Mouse (Mus musculus): ENCODE results near the gene Arf6.

The Arf6 gene

DNA sequence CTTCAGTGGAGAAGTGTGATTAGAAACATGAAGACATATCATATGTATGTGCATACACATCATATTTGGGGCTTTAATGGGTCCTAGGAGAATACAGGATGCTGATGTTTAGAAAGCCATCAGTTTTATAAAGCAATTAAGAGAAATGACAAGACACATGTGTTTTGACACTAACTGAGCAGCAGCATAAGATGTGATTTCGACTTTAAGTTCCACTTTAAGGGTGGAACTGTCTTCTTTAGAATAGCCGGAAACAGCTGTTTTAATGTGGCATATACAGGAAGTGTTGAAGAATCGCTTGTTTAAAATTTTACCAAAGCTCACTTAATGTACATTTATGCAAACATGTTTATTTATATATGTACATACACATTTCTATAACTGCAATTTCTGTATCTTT lies 41.4 kb downstream of the Arf6 start:
- DNase-seq (ENCODE audit: low read depth, low spot score): no peak

DNA sequence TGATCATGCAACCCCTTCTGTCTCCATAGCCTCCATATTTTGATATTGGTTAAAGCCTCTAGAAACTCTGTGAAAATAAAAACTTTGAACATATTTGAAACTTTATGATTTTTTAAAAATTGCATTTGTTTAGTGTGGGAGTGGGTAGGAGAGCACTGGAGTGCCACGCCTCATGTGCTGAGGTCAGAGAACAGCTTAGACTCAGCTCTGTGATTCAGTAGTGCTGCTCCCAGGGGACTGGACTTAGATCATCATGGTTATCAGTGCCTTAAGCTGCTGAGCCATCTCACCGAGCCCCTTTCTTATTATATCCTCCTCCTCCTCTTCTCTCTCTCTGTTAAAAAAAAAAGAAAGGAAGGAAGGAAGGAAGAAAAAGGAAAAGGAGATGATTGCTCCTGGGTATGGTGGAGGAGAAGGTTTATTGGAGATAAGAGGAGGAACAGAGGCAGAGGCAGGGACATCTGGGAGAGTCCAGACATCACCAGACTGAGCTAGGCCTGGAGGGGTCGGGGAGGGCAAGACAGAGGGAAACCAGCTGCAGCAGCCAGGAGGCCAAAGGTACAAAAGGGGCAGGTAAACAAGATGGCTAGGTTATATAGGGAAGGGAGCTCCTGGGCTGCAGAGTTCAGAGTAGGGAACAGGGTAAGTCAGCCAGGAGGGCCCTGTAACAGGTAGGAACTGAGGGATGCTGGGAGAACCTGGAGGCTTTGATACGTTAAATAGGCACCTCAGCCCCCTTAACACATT lies 43.0 kb downstream of the Arf6 start:
- DNase-seq (ENCODE audit: low read depth, low spot score): no peak

DNA sequence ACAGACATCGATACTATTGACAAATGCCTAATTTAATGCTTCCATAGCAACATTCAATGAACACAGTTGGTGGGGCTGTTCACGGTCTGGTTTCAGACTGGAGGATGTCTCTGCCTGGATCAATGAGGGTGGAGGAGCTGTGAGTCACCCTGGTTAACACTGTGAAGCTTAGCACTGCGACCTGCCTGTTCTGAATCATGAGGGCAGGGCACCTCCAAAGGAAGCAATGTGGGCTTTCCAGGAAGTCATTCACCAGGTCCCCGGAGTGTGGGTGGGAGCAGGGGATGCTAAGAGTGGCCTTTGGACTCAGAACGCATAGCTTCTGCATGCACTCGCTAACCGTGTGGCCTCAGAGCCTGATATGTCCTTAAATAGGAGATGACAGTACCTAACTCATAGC lies 44.8 kb downstream of the Arf6 start:
- no peak for DNase-seq (ENCODE audit: low read depth, low spot score)

DNA sequence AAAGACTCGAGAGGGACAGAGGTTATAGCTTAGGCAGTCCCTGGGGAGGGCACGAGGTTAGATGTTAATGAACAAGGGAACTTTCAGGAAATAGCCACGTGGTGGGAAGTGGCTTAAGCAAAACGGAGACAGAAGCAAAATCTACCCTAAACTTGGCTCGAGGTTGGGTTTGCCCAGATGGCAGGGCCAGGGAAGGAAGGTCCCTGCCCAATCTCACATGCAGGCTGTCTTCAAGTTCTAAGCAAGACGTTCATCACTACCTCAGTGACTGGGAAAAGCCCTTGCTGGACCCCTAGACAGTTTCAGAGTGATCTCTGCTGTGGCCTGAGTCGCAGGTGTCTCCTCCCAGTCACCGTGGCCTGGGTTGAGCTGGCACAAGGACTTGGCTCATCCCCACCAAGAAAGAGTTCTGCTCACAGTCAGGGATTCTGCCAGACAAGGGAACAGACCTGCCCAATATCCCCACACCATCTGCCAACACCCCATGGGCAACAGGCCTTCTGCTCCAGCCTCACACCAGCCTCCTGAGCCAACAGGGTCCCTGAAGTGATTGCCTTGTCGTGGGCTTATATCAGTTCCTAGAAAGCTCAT lies 45.8 kb downstream of the Arf6 start:
- no peak for DNase-seq (ENCODE audit: low read depth, low spot score)

DNA sequence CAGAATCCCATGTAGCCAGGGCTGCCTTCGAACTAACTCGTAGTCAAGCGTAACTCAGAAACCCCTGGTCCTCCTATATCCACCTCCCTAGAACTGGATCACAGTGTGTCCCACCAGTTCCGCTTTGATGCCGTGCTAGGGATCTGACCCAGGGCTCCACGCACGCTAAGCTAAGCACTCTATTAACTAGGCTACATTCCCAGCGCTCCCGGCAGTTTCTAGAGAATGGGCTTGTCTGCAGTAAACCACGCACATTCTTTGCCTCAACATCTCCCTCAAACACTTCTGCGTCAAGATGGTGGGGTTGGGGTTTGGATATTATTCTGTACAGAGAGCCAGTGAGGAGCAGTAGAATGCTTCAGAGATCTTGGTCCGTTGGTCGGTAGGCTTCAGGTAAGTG lies 46.7 kb downstream of the Arf6 start:
- DNase-seq (ENCODE audit: low read depth, low spot score): no peak

DNA sequence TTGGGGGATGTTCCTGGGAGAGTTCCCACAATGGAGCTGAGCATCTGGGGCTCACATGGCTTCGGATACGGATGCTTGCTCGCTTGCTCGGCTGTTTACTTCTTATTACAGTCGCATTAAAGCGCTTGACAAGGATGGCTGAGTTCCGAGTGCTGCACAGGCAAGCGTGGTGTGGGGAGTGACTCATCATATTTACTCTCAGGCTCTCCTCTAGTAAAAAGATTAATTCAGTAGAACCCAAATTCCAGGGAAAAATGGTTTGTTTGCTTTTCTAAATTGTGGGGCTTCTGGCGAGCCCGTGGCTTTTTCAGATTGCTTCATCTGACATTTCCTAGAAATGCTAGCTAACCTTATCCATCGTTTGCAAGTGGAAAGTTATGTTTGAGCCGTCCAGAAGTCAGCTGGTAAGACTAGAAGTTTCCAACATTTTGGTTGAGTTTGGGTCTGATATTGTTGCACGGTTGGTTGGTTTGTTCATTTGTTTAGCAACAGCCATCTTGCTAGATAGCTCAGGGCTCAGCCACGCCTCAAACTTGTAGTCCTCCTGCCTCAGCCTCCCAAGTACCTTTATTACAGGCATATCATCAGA lies 47.2 kb downstream of the Arf6 start:
- DNase-seq (ENCODE audit: low read depth, low spot score): peak; percentile 18

DNA sequence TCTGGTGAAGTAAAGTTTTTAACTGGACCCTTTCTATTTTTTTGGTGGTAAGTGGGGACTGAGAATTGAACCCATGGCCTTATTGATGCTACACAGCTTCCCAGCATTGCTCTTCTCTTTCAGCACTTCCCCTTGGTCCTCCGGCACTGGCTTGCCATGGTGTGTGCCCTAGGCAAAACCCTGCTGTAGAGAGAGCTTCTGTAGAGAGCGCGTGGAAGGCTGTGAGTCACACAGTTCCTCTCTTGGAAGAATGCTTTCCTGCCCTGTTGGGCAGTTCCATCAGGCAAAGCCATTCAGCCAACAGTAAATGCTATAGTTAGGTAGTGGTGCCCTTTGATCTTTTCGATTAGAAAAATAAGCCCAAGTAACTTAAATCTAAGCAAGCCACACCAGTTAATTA lies 47.7 kb downstream of the Arf6 start:
- no peak for DNase-seq (ENCODE audit: low read depth, low spot score)

DNA sequence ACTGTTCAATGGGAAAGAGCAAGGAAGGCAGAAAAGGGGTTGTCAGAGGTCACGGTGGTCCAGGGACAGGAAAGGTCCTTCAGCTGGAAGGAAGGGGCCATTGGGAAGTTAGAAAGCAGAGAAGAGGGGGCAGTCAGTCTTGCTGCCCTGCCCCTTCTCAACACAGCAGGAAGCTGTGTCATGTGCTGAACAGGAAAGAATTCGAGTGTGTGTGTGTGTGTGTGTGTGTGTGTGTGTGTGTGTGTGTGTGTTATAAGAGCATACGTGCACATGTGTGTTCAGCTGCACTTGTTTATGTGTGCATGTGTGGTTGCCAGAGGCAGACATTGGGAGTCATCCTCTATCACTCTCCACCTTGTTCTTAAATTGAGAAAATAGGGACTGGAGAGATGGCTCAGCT lies 48.8 kb downstream of the Arf6 start:
- DNase-seq (ENCODE audit: low read depth, low spot score): no peak

DNA sequence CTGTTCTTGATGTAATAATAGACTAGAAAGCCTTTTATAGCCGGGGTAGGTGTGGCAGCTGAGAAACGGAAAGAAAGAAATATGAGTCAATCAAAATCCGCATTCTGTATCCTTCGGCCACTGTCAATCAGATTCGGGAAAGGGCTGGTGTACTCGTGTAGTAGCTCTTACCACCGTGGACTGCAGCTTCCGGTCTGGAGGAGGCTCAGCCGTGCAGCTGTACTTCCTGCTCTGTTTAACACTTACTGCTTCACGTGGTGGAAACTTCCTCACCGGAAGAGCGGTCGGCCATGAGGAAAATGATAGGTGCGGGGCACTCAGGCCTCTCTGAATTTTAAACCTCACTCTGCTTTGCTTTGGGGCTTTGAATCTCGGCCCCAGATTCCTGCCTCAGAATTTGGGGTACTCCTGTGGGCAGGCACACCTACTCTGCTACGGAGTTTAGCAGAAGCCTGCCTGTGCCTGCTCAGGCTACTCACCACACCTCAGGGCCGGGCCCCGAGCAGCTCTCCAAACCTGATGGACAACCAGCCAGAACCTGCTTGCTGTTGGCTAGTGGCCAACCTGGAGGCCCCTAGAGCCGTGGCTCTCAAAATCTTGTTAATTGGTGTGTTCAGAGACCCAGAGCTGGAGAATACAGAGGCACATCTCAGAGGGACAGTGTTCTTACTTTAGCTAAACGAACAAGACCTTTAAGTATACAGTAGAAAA lies 51.0 kb downstream of the Arf6 start:
- DNase-seq (ENCODE audit: low read depth, low spot score): no peak
